Mouse (Mus musculus) small intestine, adult 2 months (tissue): ENCODE measurements around the gene Mid1. TPM values are rescaled to one million over a fixed set of nuclear protein-coding genes. Genes with fewer than 3 reads are reported as not detected.

ENCODE experiments used
- H3K27ac ChIP-seq: fragments of 200-500 bp; 2 replicates; pipeline ENCODE4 v1.5.1; 2012; ENCODE audit warnings: low read depth, low read length, control low read depth, inconsistent platforms; ENCODE audit not compliant: insufficient read depth
- H3K27me3 ChIP-seq: fragments of 200-500 bp; 2 replicates; pipeline ENCODE4 v1.6.1; 2012; ENCODE audit warnings: mild to moderate bottlenecking, moderate library complexity, low read length, inconsistent platforms; ENCODE audit not compliant: control insufficient read depth, insufficient read depth
- H3K36me3 ChIP-seq: fragments of 200-500 bp; 2 replicates; pipeline ENCODE4 v1.6.1; 2012; ENCODE audit warnings: mild to moderate bottlenecking, low read length, control low read depth, inconsistent platforms; ENCODE audit not compliant: control insufficient read depth, insufficient read depth
- H3K4me1 ChIP-seq: fragments of 200-500 bp; 2 replicates; pipeline ENCODE4 v1.6.1; 2012; ENCODE audit warnings: low read length, inconsistent platforms, mixed read lengths; ENCODE audit not compliant: control insufficient read depth, insufficient read depth, insufficient read length
- H3K4me3 ChIP-seq: fragments of 200-500 bp; 2 replicates; pipeline ENCODE4 v1.5.1; 2012; ENCODE audit warnings: low read depth, mild to moderate bottlenecking, control low read depth, inconsistent platforms, low read length, moderate library complexity
- CTCF ChIP-seq: fragments of 200-500 bp; IDR thresholded peaks from 2 replicates; pipeline ENCODE4 v1.5.1; 2012; ENCODE audit warnings: low read depth, mild to moderate bottlenecking, control low read depth, inconsistent platforms, low read length, moderate library complexity, mixed read lengths; ENCODE audit not compliant: insufficient replicate concordance, insufficient read length; ENCODE audit errors: extremely low read depth
- POLR2A ChIP-seq: fragments of 200-500 bp; IDR thresholded peaks from 2 replicates; pipeline ENCODE4 v1.6.1; 2012; ENCODE audit warnings: low read depth, mild to moderate bottlenecking, control low read depth, inconsistent platforms, low read length, moderate library complexity
- WGBS: fragments of 180-500 bp; shearing (Covaris S2); methylation state at CpG from one replicate; pipeline ENCODE4 v1.1.7; 2018; 5-methylcytosine and 5-hydroxymethylcytosine counted together
- polyA plus RNA-seq: library from polyadenylated mRNA; depleted of rRNA; stranded (reverse); fragments of >200 nt; gene quantifications from 2 replicates; pipeline ENCODE4 v1.2.3, GENCODE M21; 2012

The Mid1 gene
- polyA plus RNA-seq, 1 experiment = 10.8 TPM

DNA sequence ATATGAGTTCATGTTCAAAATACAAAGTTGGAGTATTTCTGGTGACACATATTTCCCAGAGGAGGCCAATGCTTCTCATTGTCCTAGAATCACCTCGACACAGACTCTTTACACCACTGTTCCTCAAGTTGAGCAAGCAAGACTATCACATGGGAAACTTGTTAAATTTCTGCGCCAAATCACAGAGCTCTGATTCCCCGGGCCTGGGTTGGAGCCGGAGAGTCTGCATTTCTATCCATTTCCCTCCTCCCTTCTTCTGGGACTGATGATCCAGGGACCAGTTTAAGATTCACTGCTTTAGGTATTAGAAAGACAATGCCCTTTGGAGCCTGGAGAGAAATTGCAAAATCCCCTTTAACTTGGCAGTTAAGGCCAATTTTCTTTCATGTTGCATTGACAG is 109.4 kb downstream of the Mid1 start:
- H3K36me3 ChIP-seq = no peaks in the 10 kb centered on the region
- TF ChIP-seq POLR2A (no peak), CTCF (no peak)
- no peaks in the 10 kb centered on the region for H3K27me3 ChIP-seq
- WGBS = 79% methylated on average over 4 of the region's 4 CpGs
- no peak overlapping the region for H3K27ac ChIP-seq
- H3K4me1 ChIP-seq = no peaks in the 10 kb centered on the region
- no peak overlapping the region for H3K4me3 ChIP-seq

DNA sequence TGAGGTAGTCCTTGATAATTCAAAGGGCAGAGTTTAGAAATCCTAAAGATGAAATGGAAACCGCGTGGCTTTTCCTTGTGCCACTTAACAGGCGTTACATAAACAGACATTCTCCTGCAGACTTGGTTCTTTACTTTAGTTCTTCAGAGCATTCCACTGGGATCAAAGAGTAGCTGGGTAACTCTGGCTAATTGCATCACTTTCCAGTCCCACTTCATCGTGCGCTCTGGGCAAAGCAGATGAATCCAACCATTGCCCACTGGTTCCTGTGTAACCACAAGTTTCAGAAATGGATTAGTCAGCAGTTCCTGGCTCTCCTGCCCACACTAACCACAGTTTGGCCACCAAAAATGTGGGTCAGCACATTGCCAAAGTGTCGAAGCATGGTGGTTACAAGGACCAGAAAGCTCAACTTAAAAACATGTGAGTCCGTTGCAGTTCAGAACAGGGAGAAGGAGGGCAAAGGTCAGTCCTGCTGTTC is 109.9 kb downstream of the Mid1 start:
- no peak for TF ChIP-seq CTCF
- TF ChIP-seq POLR2A = no peak
- Histone ChIP-seq H3K36me3 (no peaks in the 10 kb centered on the region), H3K27me3 (no peaks in the 10 kb centered on the region), H3K4me1 (no peaks in the 10 kb centered on the region), H3K27ac (no peak overlapping the region), H3K4me3 (no peak overlapping the region)
- WGBS = 53% methylated on average over 7 of the region's 7 CpGs

GRCm38 (mm10) chrX:169797148-169797547 is 112.1 kb downstream of the Mid1 start:
- TF ChIP-seq POLR2A (no peak), CTCF (no peak)
- Histone ChIP-seq H3K36me3 (no peaks in the 10 kb centered on the region), H3K27me3 (no peaks in the 10 kb centered on the region), H3K4me3 (no peak overlapping the region), H3K4me1 (no peaks in the 10 kb centered on the region), H3K27ac (no peak overlapping the region)
- 60% methylated on average over 3 of the region's 3 CpGs for WGBS

DNA sequence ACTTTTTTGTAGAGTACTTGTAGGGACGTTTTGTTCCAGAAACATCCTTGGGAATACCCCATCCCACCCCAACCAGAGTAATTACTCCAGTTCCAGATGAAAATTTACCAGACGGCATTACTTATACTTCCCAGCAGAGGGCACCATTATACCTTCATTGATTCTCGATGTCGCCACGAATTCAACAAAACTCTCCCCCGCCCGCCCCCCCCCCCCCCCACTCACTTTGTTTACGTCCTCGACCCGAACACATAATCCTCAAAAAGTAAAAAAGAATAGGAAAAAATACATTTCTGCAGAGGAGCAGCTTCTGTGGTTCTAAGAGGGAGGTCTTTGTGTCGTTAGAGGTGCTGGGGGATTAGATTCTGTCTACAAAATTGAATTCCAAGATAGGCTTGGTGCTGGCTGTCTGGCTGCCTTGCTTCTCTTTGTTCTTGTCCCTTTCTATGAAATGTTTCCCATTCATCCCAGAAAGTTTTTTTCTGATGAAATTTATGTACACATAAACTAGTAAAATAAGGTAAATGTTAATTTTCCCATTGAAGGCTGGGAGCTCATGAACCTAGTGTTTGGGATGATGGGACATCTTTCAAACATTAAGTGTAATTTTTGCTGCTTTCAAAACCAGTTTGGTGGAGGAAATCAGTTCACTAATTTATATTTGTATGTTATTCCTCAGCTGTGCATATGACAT is 114.1 kb downstream of the Mid1 start:
- no peak overlapping the region for H3K27ac ChIP-seq
- no peaks in the 10 kb centered on the region for H3K4me1 ChIP-seq
- TF ChIP-seq CTCF (no peak), POLR2A (no peak)
- no peak overlapping the region for H3K4me3 ChIP-seq
- 5% methylated on average over 11 of the region's 11 CpGs for WGBS
- H3K27me3 ChIP-seq = no peaks in the 10 kb centered on the region
- no peaks in the 10 kb centered on the region for H3K36me3 ChIP-seq

DNA sequence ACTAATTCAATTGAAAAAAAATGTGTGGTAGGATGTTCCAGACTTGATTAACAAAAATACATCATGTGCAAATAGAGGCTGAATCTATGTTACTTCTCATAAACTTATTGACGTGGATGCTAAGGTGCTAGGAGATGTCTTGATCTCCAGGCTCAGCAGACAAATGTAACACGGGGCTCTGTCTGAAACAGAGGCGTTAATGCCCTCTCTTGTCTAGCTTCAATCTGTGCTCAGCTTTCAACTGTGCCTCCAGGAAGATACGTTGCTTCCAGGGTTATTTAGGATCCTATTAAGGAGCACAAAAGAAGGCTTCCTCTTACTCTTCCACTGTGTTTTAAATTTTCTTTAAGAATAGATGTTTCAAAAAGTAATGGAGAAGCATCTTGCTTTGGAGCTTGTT is 115.2 kb downstream of the Mid1 start:
- WGBS = 78% methylated on average over 4 of the region's 4 CpGs
- no peak for TF ChIP-seq CTCF
- TF ChIP-seq POLR2A = no peak
- Histone ChIP-seq H3K27me3 (no peaks in the 10 kb centered on the region), H3K27ac (no peak overlapping the region), H3K4me1 (no peaks in the 10 kb centered on the region), H3K4me3 (no peak overlapping the region), H3K36me3 (no peaks in the 10 kb centered on the region)

DNA sequence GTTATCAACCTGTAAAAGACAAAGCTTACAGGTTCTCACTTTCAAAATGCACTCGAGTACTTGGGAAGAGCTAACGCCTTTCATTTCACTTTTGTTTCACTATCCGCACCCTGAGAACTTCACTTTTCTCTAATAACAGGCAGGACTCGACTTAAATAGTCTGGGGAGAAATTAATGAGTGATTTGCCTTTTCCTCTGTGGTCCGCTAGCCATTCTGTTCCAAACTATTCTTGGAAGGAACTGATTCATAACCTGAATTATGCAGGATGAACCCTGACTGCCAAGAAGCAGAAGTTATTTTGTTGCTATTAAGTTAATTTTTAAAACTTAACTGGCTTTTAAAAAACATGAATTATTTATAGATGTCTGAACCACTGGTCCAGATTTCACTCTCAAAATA is 120.8 kb downstream of the Mid1 start:
- Histone ChIP-seq H3K4me3 (no peak overlapping the region), H3K27ac (no peak overlapping the region), H3K4me1 (no peaks in the 10 kb centered on the region), H3K36me3 (no peaks in the 10 kb centered on the region), H3K27me3 (no peaks in the 10 kb centered on the region)
- TF ChIP-seq POLR2A = no peak
- no peak for TF ChIP-seq CTCF
- WGBS = 59% methylated on average over 5 of the region's 5 CpGs

DNA sequence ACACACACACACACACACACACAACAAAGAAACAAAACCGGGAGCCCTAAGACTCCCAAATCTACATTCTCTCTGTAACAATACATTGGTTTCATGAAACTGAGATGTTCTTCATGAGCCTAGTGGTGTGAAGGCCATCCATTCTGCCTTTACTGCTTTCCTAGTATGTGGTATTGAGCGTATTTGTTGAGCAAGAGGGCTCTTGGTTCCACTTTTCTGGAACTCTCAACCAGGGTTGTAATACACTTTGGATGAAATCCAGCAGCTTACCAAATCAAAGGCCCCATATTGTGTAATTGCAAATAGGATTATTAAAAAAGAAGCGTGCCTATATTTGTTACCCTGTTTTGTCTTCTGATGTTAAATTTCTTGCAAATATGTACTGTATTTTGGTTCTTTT is 122.7 kb downstream of the Mid1 start:
- Histone ChIP-seq H3K4me3 (no peak overlapping the region), H3K27ac (no peak overlapping the region), H3K27me3 (no peaks in the 10 kb centered on the region), H3K36me3 (no peaks in the 10 kb centered on the region), H3K4me1 (no peaks in the 10 kb centered on the region)
- WGBS = 81% methylated on average over 3 of the region's 3 CpGs
- TF ChIP-seq POLR2A (no peak), CTCF (no peak)
